Mouse (Mus musculus) adrenal gland, adult (tissue): ENCODE results near the gene Myof.

Experiments
- DNase-seq, 2 experiments: peaks; one replicate each; pipeline ENCODE4 v3.0.0; 2022 to 2023; ENCODE audit warnings: low spot score in 1 of 2; ENCODE audit not compliant: inconsistent age in 2 of 2

Gene Myof

GRCm38 (mm10) chr19:37881431-37882081 lies 161.8 kb downstream of the Myof start:
- DNase-seq: no peak

GRCm38 (mm10) chr19:37877511-37878167 lies 165.7 kb downstream of the Myof start:
- DNase-seq: no peak

- DNase-seq: no peak
Measured at GRCm38 (mm10) chr19:37876605-37877245, 166.7 kb downstream of the Myof start.

- DNase-seq: no peak
Measured at GRCm38 (mm10) chr19:37873499-37873898, 169.9 kb downstream of the Myof start.

- DNase-seq: no peak
Measured at GRCm38 (mm10) chr19:37867592-37867991, 175.8 kb downstream of the Myof start.

- DNase-seq: no peak
Measured at GRCm38 (mm10) chr19:37866994-37867393, 176.4 kb downstream of the Myof start.

GRCm38 (mm10) chr19:37861171-37861570 lies 182.2 kb downstream of the Myof start:
- DNase-seq: no peak

- no peak for DNase-seq
Measured at GRCm38 (mm10) chr19:37860267-37860666, 183.1 kb downstream of the Myof start.

GRCm38 (mm10) chr19:37858406-37859081 lies 184.8 kb downstream of the Myof start:
- DNase-seq: no peak

GRCm38 (mm10) chr19:37852056-37852455 lies 191.3 kb downstream of the Myof start:
- DNase-seq: no peak

- no peak for DNase-seq
Measured at GRCm38 (mm10) chr19:37851590-37852038, 191.8 kb downstream of the Myof start.
